Mouse (Mus musculus) embryonic facial prominence, embryonic 15.5 days (tissue): ENCODE data around the gene Srl. TPM values are rescaled to one million over a fixed set of nuclear protein-coding genes. Genes with fewer than 3 reads are reported as not detected.
"Not testable (repeated sequence)": the region's sequence is repeated elsewhere in the genome, so short reads cannot be mapped to it uniquely, and the experiment has no call there.

ENCODE experiments used
- ATAC-seq: fragments of 200-750 bp; cut with Nextera tagmentation; 2 replicates; pipeline ENCODE4 v1.8.0; 2017; ENCODE audit warnings: low read depth, moderate TSS enrichment; ENCODE audit not compliant: insufficient number of reproducible peaks, low FRiP score, low TSS enrichment
- H3K27ac ChIP-seq: fragments of 300-500 bp; sonication (generic); replicated peaks from 2 replicates; pipeline ENCODE4 v1.5.1; 2015; ENCODE audit warnings: mild to moderate bottlenecking, inconsistent platforms
- H3K27me3 ChIP-seq: fragments of 300-500 bp; sonication (generic); 2 replicates; pipeline ENCODE4 v1.6.1; 2015; ENCODE audit warnings: inconsistent platforms
- H3K36me3 ChIP-seq: fragments of 300-500 bp; sonication (generic); 2 replicates; pipeline ENCODE4 v1.6.1; 2015; ENCODE audit warnings: mild to moderate bottlenecking, inconsistent platforms
- H3K4me1 ChIP-seq: fragments of 300-500 bp; sonication (generic); 2 replicates; pipeline ENCODE4 v1.6.1; 2015; ENCODE audit warnings: inconsistent platforms
- H3K4me2 ChIP-seq: fragments of 300-500 bp; sonication (generic); replicated peaks from 2 replicates; pipeline ENCODE4 v1.6.1; 2015; ENCODE audit warnings: mild to moderate bottlenecking, inconsistent platforms
- H3K4me3 ChIP-seq: fragments of 300-500 bp; sonication (generic); replicated peaks from 2 replicates; pipeline ENCODE4 v1.5.1; 2015; ENCODE audit warnings: mild to moderate bottlenecking, inconsistent platforms
- H3K9ac ChIP-seq: fragments of 300-500 bp; sonication (generic); 2 replicates; pipeline ENCODE4 v1.6.1; 2015; ENCODE audit warnings: inconsistent platforms
- H3K9me3 ChIP-seq: fragments of 300-500 bp; sonication (generic); replicated peaks from 2 replicates; pipeline ENCODE4 v1.6.1; 2016; ENCODE audit warnings: inconsistent platforms
- WGBS: fragments of 180-500 bp; shearing (Covaris S2); methylation state at CpG from one replicate; pipeline ENCODE4 v1.1.7; 2015; 5-methylcytosine and 5-hydroxymethylcytosine counted together
- polyA plus RNA-seq: library from polyadenylated mRNA; unstranded; fragments of >200 nt; fragmentation: Nextera tagmentation; extraction: Ambion mirVana; gene quantifications from 2 replicates; pipeline ENCODE4 v1.2.1, GENCODE M21; 2015

The Srl gene
- 42.1 and 52.8 TPM in 2 replicates for polyA plus RNA-seq

DNA sequence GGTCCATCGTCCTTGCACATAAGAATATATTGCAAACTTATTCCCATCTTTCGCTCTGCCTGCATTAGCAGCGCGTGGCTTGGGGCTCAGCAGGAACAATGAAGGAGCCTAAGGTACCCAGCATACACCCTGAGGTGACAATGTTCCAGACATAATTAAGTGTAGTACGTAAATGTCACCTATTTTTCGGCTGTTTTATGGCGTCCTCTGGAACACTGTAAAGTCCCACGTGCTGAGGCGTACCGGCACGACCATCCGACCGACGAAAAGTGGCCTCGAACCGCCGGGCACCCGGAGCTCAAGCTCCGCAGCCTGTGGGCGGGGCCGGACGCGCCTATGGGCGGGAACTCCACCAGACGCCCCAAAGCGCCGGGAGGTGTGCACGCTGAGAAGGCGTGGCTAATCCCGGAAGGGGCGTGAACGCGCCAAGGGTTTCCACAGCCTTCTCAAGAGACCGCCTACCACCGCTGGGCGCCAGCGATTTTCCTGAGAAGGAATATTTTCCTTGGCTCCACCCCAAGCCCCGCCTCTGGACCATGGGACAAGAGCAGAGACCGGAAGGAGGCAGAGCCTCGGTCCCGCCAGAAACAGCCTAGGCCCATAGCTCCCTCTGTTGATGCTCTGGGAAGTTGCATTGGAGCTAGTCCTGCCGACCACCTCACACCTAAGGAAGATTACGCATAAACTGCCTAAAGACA is at the start of gene Srl:
Gene Srl (minus strand): TSS at position 316 of the 698 bp plus-strand sequence.
- Histone ChIP-seq H3K4me3 (peak within 1 kb of the TSS; percentile 55), H3K4me1 (peaks cover 26% of the 10 kb centered on the region), H3K9ac (peak within 1 kb of the TSS; percentile 18; the same call in 1 of the 2 replicates), H3K27ac (peak within 1 kb of the TSS; percentile 80), H3K4me2 (peak within 1 kb of the TSS; percentile 49), H3K36me3 (peaks cover 22% of the 10 kb centered on the region), H3K9me3 (no peaks in the 10 kb centered on the region), H3K27me3 (no peaks in the 10 kb centered on the region)
- ATAC-seq = peak; percentile 96
- WGBS = under 1% methylated on average over 43 of the region's 43 CpGs

DNA sequence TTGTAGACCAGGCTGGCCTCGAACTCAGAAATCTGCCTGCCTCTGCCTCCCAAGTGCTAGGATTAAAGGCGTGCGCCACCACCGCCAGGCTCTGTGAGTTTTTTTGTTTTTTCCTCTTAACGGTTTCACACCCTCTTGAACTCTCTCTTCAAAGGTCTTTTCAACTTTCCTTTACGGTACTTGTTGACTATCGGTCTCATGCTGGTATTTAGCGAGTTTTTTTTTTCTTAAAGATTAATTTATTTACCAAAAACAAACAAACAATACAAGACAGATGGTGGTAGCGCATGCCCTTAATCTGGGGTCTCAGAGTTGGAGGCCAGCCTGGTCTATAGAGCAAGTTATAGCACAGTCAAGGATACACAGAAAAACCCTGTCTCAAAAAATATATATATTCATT is 48.6 kb upstream of the Srl start:
- H3K27me3 ChIP-seq = no peaks in the 10 kb centered on the region
- ATAC-seq = no peak
- H3K4me2 ChIP-seq = no peak overlapping the region
- H3K9me3 ChIP-seq = no peaks in the 10 kb centered on the region
- no peak overlapping the region for H3K4me3 ChIP-seq
- no peak overlapping the region for H3K27ac ChIP-seq
- WGBS = 96% methylated on average over 9 of the region's 9 CpGs
- peaks cover 4% of the 10 kb centered on the region; the same call in 1 of the 2 replicates for H3K36me3 ChIP-seq
- no peak overlapping the region for H3K9ac ChIP-seq
- peaks cover 36% of the 10 kb centered on the region for H3K4me1 ChIP-seq

DNA sequence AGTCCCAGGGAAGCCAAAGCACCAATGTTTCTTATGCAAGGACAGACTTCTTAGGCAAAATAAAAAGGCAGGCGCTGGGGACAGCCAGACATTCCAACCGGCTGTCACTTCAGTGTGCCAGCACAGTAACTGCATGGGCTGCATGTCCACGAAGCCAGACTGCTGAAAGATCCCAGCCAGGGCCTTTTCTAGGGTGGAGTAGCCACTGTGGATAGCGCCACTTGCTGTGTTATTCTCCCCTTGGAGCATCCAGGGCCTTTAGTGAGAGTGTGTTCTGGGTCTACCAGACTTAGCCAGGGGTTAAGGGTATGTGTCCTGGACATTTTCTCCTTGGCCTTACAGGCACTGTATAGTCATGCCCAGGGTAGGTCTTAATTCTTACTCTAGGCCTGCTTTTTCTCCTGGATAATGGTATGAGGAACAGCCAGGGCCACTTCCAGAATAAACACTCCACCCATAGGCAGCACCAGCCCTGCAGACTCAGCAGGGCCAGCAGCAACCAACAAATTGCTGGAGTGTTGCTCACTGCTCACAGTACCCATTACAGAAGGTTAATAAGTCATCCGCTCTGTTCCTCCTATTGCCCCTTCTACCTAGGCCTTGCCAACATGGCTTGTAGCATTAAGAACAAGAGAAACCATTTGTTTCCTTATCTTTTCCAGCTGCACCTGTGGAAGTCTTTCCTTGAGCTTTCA is 46.0 kb upstream of the Srl start:
- H3K9ac ChIP-seq = peak overlapping the region; percentile 35; the same call in 1 of the 2 replicates
- H3K36me3 ChIP-seq = peaks cover 4% of the 10 kb centered on the region; the same call in 1 of the 2 replicates
- WGBS = 50% methylated on average over 5 of the region's 5 CpGs
- no peaks in the 10 kb centered on the region for H3K27me3 ChIP-seq
- peak overlapping the region; percentile 93 for H3K27ac ChIP-seq
- H3K4me3 ChIP-seq = 0 out of 2 replicates have a peak overlapping the region, but pooled peaks have one; percentile 54
- peaks cover 26% of the 10 kb centered on the region for H3K4me1 ChIP-seq
- no peaks in the 10 kb centered on the region for H3K9me3 ChIP-seq
- H3K4me2 ChIP-seq = no peak overlapping the region
- ATAC-seq = no peak

GRCm38 (mm10) chr16:4586531-4587123 is 45.0 kb upstream of the Srl start:
- Histone ChIP-seq H3K4me1 (peaks cover 21% of the 10 kb centered on the region), H3K9me3 (no peaks in the 10 kb centered on the region), H3K9ac (peak overlapping the region; percentile 35), H3K4me2 (peak overlapping the region; percentile 65), H3K36me3 (peaks cover 4% of the 10 kb centered on the region; the same call in 1 of the 2 replicates), H3K27me3 (no peaks in the 10 kb centered on the region), H3K4me3 (peak overlapping the region; percentile 54), H3K27ac (peak overlapping the region; percentile 93)
- peak; percentile 97 for ATAC-seq
- WGBS = under 1% methylated on average over 43 of the region's 43 CpGs

DNA sequence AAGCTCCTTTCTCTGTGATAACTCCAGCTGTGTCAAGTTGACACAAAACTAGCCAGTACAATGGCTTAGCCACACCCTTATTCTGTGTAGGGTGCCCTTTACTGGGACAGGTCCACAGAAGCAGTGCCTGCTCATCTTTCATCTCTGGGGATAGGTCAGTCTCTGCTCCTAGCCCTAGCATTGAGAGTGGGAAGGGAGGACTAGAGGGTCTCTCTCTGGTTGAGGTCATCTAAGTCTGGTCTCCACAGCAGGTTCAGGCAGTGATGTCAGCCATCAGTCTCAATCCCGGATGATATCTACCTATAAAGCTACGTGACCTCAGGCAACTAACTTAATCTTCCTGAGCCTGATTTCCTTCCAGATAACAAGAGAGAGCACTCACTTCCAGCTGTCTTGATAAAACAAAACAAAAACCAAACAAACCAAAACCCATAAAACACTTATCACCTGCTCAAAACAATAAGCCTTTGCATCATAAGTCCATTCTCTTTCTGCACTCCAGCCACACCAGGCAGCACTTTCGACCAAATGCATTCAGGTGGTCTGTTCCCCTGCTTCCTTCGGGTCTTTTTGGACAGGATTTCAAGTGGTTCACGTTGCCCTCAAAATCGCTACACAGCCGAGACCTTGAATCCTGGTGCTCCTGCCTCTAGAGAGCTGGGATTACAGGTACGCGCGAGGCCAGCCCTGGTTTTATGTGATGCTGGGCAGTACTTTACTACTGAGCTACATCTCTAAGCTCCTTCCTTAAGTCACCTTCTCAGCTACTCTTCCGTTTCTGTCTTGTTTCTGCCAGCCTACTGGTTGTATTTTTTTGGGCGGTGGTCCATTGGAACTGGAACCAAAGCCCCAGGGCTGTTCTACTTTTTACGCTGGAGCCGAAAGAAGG is 44.3 kb upstream of the Srl start:
- 8% methylated on average over 14 of the region's 14 CpGs for WGBS
- Histone ChIP-seq H3K9me3 (no peaks in the 10 kb centered on the region), H3K4me1 (peaks cover 21% of the 10 kb centered on the region), H3K4me2 (peak overlapping the region; percentile 65), H3K9ac (peak overlapping the region; percentile 28; the same call in 1 of the 2 replicates), H3K36me3 (peaks cover 4% of the 10 kb centered on the region; the same call in 1 of the 2 replicates), H3K27me3 (no peaks in the 10 kb centered on the region), H3K27ac (peak overlapping the region; percentile 93), H3K4me3 (peak overlapping the region; percentile 54)
- no peak for ATAC-seq

DNA sequence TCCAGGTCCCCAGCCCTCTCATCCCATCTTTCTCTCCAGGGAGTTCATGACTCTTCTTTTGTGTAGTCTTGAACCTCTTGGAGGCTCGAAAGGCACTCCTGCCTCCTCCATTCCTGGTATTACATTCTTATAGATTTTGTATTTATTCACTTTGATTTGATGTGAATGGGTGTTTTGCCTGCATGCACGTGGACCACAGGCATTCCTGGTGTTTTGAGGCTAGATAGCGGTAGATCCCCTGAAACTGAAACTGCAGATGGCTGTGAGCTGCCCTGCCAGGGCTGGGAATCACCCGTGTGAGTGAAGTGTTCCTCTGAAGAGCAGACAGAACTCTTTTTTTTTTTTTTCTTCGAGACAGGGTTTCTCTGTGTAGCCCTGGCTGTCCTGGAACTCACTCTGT is 42.8 kb upstream of the Srl start:
- Histone ChIP-seq H3K4me1 (peaks cover 21% of the 10 kb centered on the region), H3K9me3 (no peaks in the 10 kb centered on the region), H3K36me3 (no peaks in the 10 kb centered on the region), H3K27ac (no peak overlapping the region), H3K27me3 (no peaks in the 10 kb centered on the region), H3K9ac (no peak overlapping the region), H3K4me3 (no peak overlapping the region), H3K4me2 (no peak overlapping the region)
- WGBS = 67% methylated on average over 5 of the region's 5 CpGs
- ATAC-seq = no peak

DNA sequence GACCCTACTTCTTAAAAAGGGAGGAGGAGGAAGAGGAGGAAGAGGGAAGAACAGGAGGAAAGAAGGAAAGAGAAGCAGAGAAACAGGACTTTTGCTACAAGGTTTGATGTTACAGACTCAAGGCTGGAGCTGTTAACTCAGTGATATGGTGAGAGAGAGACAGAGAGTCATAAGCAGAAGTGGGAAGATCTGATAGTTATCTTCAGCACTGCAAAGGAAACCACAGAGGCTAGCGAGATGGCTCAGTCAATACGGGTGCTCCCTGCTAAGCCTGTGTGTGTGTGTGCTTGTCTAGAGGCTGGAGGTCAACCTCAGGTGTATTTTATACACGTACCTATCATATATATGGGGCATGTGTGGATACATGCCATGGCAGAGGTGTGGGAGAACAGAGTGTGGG is 42.2 kb upstream of the Srl start:
- ATAC-seq = no peak
- Histone ChIP-seq H3K9me3 (no peaks in the 10 kb centered on the region), H3K4me2 (no peak overlapping the region), H3K9ac (no peak overlapping the region), H3K36me3 (no peaks in the 10 kb centered on the region), H3K27me3 (no peaks in the 10 kb centered on the region), H3K4me3 (no peak overlapping the region), H3K4me1 (peaks cover 21% of the 10 kb centered on the region), H3K27ac (no peak overlapping the region)
- WGBS = 70% methylated on average over 3 of the region's 3 CpGs

GRCm38 (mm10) chr16:4581179-4581578 is 39.6 kb upstream of the Srl start:
- WGBS = 74% methylated on average over 4 of the region's 4 CpGs
- not testable (repeated sequence) for H3K9ac ChIP-seq, H3K9me3 ChIP-seq, H3K36me3 ChIP-seq, H3K27ac ChIP-seq, H3K4me3 ChIP-seq, H3K27me3 ChIP-seq, H3K4me2 ChIP-seq, ATAC-seq, H3K4me1 ChIP-seq

GRCm38 (mm10) chr16:4578630-4579029 is 37.0 kb upstream of the Srl start:
- Histone ChIP-seq H3K9ac (no peak overlapping the region), H3K4me2 (no peak overlapping the region), H3K4me1 (peaks cover 5% of the 10 kb centered on the region; the same call in 1 of the 2 replicates), H3K36me3 (no peaks in the 10 kb centered on the region), H3K4me3 (no peak overlapping the region), H3K27me3 (no peaks in the 10 kb centered on the region), H3K9me3 (no peaks in the 10 kb centered on the region), H3K27ac (no peak overlapping the region)
- no peak for ATAC-seq
- 58% methylated on average over 7 of the region's 7 CpGs for WGBS

- Histone ChIP-seq H3K27ac (no peak overlapping the region), H3K4me2 (no peak overlapping the region), H3K4me1 (peaks cover 5% of the 10 kb centered on the region; the same call in 1 of the 2 replicates), H3K9ac (no peak overlapping the region), H3K36me3 (no peaks in the 10 kb centered on the region), H3K4me3 (no peak overlapping the region), H3K27me3 (no peaks in the 10 kb centered on the region), H3K9me3 (no peaks in the 10 kb centered on the region)
- WGBS = 34% methylated on average over 2 of the region's 2 CpGs
- ATAC-seq = no peak
Measured at GRCm38 (mm10) chr16:4576873-4577272, 35.3 kb upstream of the Srl start.
